Mouse (Mus musculus) left cerebral cortex, adult 8-10 months (tissue): ENCODE results near the gene Rplp2. TPM values are rescaled to one million over a fixed set of nuclear protein-coding genes. Genes with fewer than 3 reads are reported as not detected.
"Not testable (repeated sequence)": the region's sequence is repeated elsewhere in the genome, so short reads cannot be mapped to it uniquely, and the experiment has no call there.

Experiments used
- DNase-seq, 2 experiments: peaks; one replicate each; pipeline ENCODE4 v3.0.0; 2022; ENCODE audit warnings: low spot score in 2 of 2
- total RNA-seq, 4 experiments: library from RNA; stranded (reverse); gene quantifications; 2 replicates each; pipeline ENCODE4 v1.2.4; 2022

The Rplp2 gene
- total RNA-seq = 100 to 1,000 TPM; 524 to 612 (median 563) TPM

DNA sequence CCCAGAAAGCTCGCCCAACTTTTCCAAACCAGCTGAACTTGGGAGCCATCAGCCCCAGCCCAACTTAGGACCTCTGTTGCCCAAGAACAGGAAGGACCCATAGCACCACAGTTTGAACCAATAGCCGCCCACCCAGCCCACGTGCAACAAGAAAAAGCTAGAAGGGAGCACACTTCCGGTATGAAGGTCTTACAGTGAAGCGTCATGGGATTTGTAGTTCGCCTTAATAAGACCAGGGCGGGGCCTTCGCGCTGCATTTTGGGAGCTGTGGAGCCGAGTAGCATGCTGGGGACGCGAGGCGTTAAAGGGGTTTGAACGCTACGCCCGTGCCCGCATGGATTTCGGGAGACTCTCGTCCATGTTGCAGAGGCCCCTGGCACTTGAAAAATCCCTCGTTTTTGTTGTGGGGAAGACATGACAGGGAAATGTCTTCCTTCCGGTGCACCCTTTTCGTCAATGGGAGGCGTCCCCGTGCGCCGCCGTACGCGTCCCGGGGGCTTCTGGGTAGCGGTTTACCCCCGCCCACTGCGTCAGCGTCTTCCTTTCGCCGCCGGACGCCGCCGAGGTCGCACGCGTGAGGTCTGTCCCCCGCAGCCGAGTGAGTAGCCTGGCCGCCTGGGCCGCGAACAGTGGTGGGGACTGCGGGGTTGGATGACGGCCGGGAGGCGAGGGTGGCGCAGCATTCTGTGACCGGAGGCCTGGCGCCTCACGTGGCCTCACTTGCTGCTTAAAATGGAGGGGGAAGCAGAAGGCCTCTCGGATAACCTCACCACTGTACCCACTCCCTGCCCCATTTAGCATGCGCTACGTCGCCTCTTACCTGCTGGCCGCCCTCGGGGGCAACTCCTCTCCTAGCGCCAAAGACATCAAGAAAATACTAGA, at the start of gene Rplp2:
Gene Rplp2, plus strand, starts transcription at position 261 of the 882 bp plus-strand sequence.
- DNase-seq = peak; percentile 93 to 94

DNA sequence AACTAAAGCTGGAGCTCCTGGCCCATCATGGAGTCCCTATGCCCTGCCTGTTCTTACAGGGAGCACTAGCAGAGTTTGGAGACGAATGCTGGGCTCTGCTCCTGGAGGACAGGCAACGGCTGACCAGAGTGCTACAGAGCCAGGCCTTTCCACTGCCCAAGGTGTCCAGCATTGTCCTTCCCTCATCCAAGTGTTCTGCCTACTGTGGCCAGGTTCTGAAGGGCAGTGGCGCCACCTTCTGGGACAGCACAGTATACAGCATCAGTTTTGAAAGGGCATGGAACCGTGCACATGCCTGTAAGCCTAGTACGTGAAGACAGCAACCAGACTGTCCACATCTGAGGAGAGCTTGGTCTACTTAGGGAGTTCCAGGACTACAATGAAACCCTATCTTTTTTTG, 43.9 kb upstream of the Rplp2 start:
- DNase-seq = no peak

DNA sequence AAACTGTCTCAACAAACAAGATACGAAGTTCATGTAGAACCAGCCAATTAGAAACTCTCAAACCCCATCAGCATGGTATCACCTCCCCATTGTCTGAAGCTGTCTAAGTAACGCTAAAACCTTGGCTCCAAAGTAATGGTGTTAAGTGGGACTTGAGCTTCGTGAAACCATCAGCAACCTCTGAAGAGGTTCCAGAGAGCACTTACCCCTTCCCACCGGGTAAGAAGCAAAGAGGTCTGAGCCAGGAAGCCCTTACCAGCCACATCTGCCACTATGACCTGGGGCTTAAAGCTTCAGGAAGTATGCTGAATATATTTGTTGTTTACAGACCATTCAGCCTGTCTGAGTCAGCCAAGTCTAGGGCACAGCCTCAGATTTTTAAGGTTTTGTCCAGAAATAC, 41.7 kb upstream of the Rplp2 start:
- no peak for DNase-seq

- not testable (repeated sequence) for DNase-seq
These were observed 39.5 kb upstream of the Rplp2 start for GRCm38 (mm10) chr7:141407670-141408069.

DNA sequence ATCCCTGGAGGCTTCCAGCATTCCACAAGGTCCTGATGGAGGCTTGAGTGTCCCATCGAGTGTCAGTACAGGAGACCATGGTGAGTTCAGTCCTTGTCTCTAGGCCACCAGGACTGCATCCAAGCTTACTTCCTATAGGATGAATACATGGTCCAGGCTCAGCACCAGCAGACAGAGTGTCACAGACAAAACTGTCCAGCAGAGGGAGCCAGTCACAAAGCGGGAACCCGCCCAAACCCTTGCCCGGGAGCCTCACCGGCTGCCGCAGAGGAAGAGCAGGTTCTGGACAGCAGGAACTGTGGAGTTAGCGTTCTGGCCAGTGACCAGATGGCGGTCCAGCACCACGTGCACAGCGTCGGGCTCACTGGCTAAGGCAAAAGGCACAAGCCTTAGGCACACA, 38.3 kb upstream of the Rplp2 start:
- DNase-seq = peak; percentile 72 to 74

DNA sequence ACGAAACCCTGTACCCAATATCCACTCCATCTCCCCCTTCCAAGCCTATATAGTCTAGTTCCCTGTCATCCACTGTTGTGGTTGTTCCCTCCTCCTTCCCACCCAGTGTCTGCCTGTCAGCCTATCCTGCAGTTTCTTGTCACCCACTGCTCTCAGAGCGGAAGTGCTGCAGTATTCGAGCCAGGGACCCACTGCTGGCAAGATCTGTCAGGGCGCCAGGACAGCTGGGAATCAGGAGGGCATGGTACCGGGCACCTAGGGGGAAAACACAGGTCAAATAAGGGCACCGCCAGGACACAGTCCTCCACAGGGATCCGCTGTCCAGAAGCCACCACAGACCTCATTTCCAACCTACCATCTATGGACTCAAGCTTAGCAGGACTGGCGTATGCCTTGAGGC, 36.5 kb upstream of the Rplp2 start:
- DNase-seq = no peak

DNA sequence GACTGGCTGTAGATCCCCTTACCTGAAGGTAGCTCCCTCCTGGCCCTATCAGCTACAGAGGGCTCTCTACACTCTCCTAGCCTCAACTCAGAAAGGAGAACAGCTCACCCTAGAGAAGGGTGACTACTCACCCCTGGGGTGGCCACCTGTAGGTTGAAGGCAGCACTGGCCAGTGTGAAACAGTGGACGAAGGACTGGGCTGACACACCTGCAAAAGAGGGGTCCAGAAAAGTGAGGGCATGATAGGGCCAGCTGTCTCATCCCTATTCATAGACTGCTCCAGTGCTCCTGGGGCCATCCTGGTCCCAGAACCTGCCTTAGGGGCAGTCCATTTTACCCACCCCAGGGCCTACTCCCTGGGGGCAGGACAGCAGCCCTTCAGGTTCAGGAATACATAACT, 35.5 kb upstream of the Rplp2 start:
- DNase-seq = no peak

GRCm38 (mm10) chr7:141413331-141413730, 33.8 kb upstream of the Rplp2 start:
- no peak for DNase-seq

GRCm38 (mm10) chr7:141413809-141414584, 33.2 kb upstream of the Rplp2 start, which contains the start of gene Gatd1:
Gene Gatd1 (minus strand): TSS chr7:141414136.
- DNase-seq = peak; percentile 92 to 97

DNA sequence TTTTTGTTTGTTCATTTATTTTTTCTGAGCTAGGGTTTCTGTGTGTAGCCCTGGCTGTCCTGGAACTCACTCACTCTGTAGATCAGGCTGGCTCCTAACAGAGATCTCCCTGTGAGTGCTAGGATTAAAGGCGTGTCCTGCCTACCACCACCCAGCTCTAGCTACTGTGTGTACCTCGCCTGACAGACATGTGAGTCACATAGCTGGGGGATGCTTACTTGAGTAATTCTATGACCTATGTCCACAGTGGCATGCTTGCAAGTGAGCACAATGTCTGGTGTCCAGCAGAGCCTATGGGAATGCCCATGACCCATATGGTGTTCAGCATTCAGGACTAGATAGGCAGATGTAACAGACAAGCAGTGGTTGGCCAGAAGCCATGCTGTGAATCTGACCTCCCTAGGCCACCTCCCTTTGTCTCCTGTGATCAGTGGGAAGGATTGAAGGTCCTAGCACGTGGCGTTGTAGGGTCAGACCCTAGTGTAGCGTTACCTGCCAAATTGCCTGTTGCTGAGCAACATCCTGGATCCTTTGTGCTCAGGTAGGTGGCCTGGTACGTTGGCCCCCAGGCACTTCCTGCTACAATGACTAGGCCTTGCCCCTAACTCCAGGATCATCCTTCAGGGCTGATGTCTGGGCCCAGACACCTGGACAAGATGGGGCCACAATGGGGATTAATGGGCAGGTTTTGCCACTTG, 30.9 kb upstream of the Rplp2 start:
- DNase-seq = no peak

GRCm38 (mm10) chr7:141417731-141418681, 29.2 kb upstream of the Rplp2 start:
- no peak for DNase-seq

DNA sequence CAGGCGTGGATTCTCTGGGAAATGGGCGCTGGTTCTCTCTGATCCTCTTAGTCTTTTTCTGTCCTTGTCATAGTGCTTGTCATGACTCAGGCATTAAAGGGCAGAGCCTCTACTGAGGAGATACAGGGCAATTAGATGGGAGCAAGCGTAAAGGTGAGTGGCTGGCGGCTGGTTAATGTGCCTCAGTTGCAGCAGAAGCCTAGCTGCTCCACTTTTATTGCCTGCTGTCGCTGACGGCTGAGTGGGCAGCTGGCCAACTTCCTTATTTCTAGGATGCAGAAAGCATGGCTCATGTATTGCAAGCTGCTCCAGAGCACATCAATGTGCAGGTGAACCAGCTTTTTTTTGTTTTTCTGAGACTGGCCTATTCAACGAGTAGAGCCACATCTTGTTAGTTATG, 28.2 kb upstream of the Rplp2 start:
- no peak for DNase-seq

DNA sequence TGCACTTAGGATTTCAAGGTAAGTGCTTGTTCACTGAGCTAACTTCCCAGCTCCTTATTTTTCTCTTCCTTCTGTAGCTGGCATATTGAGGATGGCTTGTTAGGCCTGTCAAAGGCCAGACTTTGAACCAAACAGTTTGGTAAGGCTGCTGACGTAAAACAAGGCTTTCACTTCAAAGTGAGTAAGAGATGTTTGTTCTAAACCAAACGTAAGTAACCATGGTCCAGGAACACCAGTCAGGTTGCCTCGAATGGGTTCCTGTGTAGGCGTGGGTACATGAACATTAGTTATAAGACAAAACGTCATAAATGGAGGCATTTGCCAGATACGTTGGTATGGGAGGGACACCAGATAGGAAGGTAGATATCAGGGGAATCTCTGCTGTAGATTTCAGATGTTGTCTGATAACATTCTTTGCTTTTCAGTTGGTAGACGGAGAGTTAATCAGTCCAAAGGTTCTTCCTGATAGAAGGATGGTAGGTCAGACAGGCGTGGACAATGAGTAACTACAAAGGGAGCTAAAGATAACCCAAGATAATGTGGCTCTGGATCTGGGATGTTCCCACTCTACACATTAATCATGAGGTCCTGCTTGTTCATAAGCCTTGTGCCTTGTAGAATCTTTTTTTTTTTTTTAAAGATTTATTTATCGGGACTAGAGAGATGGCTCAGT, 27.0 kb upstream of the Rplp2 start:
- DNase-seq = no peak

GRCm38 (mm10) chr7:141423811-141424210, 23.4 kb upstream of the Rplp2 start:
- no peak for DNase-seq

- DNase-seq = no peak
These were observed 20.0 kb upstream of the Rplp2 start for GRCm38 (mm10) chr7:141426948-141427730.

DNA sequence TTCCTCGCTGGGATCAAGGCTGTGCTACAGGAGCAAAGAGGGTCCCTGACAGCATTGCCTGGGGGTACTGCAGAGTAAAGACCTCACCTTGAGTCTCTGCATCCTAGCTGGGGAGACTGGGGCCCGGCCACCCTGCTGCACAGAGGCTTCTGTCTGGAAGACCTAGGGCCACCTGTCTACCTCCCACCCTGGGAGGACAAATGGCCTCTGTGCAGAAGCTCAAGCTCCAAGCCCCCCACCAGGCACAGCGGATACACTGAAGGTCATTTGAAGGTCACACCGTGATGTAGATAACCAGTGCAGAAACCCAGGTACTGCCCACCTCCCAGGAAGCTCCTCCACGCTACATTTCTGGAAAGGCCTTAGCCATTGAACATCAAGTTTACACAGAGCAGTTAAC, 18.5 kb upstream of the Rplp2 start:
- DNase-seq = no peak

DNA sequence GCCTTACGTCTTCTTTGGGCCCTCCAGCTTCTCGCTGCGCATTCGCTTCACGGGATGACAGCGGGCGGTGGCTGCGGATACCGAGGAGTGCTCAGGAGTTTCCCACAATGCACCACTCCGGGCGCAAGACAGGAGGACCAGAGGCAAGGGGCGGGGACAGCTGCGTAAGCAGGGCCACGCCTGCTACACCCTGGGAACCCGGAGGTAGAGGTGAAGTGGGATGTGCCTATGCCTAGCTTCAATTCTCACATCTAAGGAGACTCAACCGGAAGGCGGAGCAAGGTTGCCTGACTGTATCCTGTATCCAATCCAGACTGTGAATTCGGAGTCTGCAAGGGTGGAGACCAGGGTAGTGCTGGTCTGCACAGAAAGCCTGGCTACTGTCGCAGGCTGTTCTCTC, 17.9 kb upstream of the Rplp2 start, which contains the start of gene Cend1:
Gene Cend1, minus strand, starts transcription at position 182 of the 400 bp plus-strand sequence.
- peak; percentile 79 to 95 for DNase-seq

DNA sequence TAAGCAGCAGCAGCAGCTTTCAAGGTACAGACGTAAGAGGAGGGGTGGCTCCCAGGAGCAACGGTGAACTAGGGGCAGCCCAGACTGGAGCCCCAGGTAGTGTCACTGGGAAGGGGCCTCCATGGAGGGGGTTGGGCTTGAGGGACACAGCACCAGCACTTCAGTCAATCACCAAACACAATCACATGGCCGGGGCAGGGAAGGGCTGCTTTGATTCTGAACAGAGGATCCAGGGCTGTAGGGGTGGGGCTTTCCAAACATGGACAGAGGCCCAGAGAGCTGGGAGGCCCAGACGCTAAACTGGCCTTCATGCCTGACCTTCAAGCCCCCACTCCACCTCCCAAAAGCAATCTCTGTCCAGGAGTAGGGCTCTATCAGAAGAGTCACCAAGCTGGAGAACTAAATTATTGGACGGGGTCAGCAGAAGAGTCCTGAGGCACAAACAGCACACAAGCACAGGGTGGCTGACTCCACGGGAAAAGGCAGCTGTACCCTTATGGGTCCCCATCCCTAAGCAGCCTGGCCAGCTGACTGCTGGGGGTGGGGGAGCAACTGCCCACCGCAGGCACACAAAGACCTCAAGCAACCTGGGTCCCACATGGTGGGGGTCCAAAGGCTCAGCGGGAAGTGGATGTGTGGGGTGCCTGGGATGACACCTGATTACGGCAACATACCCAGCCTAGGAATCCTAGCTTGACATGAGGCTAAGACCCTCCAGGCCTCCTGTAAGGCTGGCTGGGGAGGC, 17.2 kb upstream of the Rplp2 start:
- no peak for DNase-seq
